Mouse (Mus musculus) embryonic facial prominence, embryonic 13.5 days (tissue): ENCODE measurements around the gene Gfpt1. TPM values are rescaled to one million over a fixed set of nuclear protein-coding genes. Genes with fewer than 3 reads are reported as not detected.
"Not testable (repeated sequence)": the region's sequence is repeated elsewhere in the genome, so short reads cannot be mapped to it uniquely, and the experiment has no call there.

Experiments
- ATAC-seq: fragments of 200-750 bp; cut with Nextera tagmentation; 2 replicates; pipeline ENCODE4 v1.8.0; 2017; ENCODE audit warnings: low read depth; ENCODE audit not compliant: insufficient number of reproducible peaks, insufficient read depth, low FRiP score, low TSS enrichment
- H3K27ac ChIP-seq: fragments of 300-500 bp; sonication (generic); 2 replicates; pipeline ENCODE4 v1.5.1; 2015; ENCODE audit warnings: moderate library complexity, mild to moderate bottlenecking, inconsistent platforms
- H3K27me3 ChIP-seq: fragments of 300-500 bp; sonication (generic); 2 replicates; pipeline ENCODE4 v1.6.1; 2015; ENCODE audit warnings: mild to moderate bottlenecking, inconsistent platforms
- H3K36me3 ChIP-seq: fragments of 300-500 bp; sonication (generic); 2 replicates; pipeline ENCODE4 v1.6.1; 2015; ENCODE audit warnings: mild to moderate bottlenecking, inconsistent platforms
- H3K4me1 ChIP-seq: fragments of 300-500 bp; sonication (generic); 2 replicates; pipeline ENCODE4 v1.6.1; 2015; ENCODE audit warnings: inconsistent platforms
- H3K4me2 ChIP-seq: fragments of 300-500 bp; sonication (generic); 2 replicates; pipeline ENCODE4 v1.6.1; 2015; ENCODE audit warnings: moderate library complexity, mild to moderate bottlenecking, inconsistent platforms
- H3K4me3 ChIP-seq: fragments of 300-500 bp; sonication (generic); 2 replicates; pipeline ENCODE4 v1.5.1; 2015; ENCODE audit warnings: mild to moderate bottlenecking, inconsistent platforms
- H3K9ac ChIP-seq: fragments of 300-500 bp; sonication (generic); 2 replicates; pipeline ENCODE4 v1.6.1; 2015; ENCODE audit warnings: mild to moderate bottlenecking, inconsistent platforms
- H3K9me3 ChIP-seq: fragments of 300-500 bp; sonication (generic); 2 replicates; pipeline ENCODE4 v1.6.1; 2016; ENCODE audit warnings: inconsistent platforms
- WGBS: fragments of 180-500 bp; shearing (Covaris S2); methylation state at CpG from one replicate; pipeline ENCODE4 v1.1.7; 2015; ENCODE audit warnings: mixed read lengths; 5-methylcytosine and 5-hydroxymethylcytosine counted together
- polyA plus RNA-seq: library from polyadenylated mRNA; unstranded; fragments of >200 nt; fragmentation: Nextera tagmentation; extraction: Ambion mirVana; gene quantifications from 2 replicates; pipeline ENCODE4 v1.2.1, GENCODE M21; 2015

Gfpt1 gene
- polyA plus RNA-seq, 1 experiment from 2014 or later, result 22.2 TPM

DNA sequence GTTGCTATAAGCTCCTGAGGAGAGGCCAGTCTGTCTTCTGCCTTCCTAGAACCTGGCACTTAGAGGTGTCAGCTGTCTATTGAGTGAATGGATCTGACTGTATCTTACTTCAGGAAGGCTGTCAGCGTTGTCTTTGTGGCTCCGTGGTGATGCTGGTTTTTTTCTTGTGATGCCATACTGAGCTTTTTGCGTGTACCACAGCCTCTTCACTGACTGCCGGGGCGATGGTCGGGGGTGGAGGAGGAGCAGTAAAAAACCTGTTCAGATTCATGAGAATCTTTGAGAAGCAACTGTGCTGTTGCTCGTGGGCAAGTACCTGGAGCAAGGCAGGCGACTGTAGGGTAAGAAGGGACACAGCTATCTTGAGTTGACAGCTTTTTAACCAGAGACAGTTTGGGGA, 23.8 kb upstream of the Gfpt1 start:
- no peaks in the 10 kb centered on the region for H3K9me3 ChIP-seq
- no peak overlapping the region for H3K4me2 ChIP-seq
- H3K36me3 ChIP-seq, result peaks cover 77% of the 10 kb centered on the region

DNA sequence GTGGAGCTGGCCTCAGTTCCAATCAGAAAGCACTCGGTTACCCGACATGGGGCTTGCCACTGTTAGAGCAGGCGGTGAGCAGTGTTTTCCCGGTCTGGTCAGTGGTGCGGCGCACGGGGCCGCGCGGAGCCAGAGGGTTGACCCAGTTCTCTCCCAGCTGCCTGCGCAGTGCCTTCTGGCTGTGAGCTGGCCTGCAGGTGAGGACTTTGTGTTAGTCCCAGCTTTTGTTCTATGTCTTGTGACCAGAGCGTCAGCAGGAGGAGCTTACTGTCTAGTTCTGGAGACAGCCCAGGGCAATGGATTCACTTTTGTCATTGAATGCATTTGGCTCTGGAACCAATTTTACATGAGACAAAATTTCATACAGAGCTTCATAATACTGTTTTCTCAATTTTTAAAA, 20.9 kb upstream of the Gfpt1 start:
- H3K4me3 ChIP-seq, result no peak overlapping the region
- no peak overlapping the region for H3K27ac ChIP-seq
- no peak overlapping the region for H3K9ac ChIP-seq
- ATAC-seq, result no peak
- no peaks in the 10 kb centered on the region for H3K9me3 ChIP-seq
- H3K4me2 ChIP-seq, result no peak overlapping the region
- no peaks in the 10 kb centered on the region for H3K4me1 ChIP-seq
- H3K27me3 ChIP-seq, result no peaks in the 10 kb centered on the region
- WGBS, result 97% methylated on average over 12 of the region's 12 CpGs
- peaks cover 87% of the 10 kb centered on the region for H3K36me3 ChIP-seq

More for the DNA sequence above, 23.8 kb upstream of the Gfpt1 start:
- Histone ChIP-seq H3K27me3 (no peaks in the 10 kb centered on the region), H3K4me3 (no peak overlapping the region), H3K4me1 (no peaks in the 10 kb centered on the region), H3K27ac (no peak overlapping the region), H3K9ac (no peak overlapping the region)
- no peak for ATAC-seq
- 91% methylated on average over 8 of the region's 8 CpGs for WGBS

DNA sequence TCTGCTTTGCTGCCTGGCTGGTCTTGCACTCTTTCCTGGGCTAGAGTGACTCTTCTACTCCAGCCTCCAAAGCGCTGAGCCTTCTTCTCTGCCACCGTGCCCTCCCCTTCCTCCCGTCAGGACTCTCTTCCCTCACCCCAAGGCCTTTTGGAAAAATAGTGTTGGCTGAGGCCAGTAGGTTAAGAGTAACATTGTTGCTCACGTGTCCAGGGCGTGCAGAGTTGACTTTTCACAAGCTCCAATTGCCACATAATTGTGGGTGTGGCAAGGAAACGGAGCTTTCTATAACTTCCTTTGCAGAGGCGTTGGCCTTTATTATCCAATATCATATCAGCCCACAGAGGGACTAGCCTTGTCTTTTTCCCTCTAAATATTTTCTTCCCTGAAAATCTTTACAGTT, 15.7 kb upstream of the Gfpt1 start:
- H3K9me3 ChIP-seq, result no peaks in the 10 kb centered on the region
- no peak overlapping the region for H3K4me3 ChIP-seq
- no peak overlapping the region for H3K4me2 ChIP-seq
- no peak for ATAC-seq
- WGBS, result 81% methylated on average over 7 of the region's 7 CpGs
- no peak overlapping the region for H3K9ac ChIP-seq
- peaks cover 76% of the 10 kb centered on the region for H3K36me3 ChIP-seq
- no peak overlapping the region for H3K27ac ChIP-seq
- H3K4me1 ChIP-seq, result no peaks in the 10 kb centered on the region
- H3K27me3 ChIP-seq, result no peaks in the 10 kb centered on the region

DNA sequence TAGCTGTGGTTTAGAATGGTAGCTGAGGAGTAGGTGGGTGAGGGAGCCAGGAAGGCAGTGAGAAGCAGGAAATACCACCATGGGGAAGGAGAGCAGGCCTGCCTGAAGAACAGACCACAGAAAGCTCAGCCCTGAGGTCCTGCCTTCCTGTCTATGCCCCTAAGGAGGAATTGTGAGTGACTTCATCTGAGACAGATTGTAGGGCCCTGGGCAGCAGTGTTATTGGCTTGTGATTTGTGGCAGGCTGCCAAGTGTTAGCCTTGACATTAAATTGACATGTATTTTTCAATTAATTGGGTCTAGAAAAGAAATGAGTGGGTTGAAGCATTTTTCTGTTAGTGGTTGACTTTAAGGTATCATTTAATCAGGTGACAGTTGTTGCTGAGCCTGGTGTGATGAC, 13.8 kb upstream of the Gfpt1 start:
- Histone ChIP-seq H3K27ac (no peak overlapping the region), H3K4me3 (no peak overlapping the region), H3K9me3 (no peaks in the 10 kb centered on the region), H3K4me1 (no peaks in the 10 kb centered on the region), H3K9ac (no peak overlapping the region), H3K36me3 (peaks cover 66% of the 10 kb centered on the region), H3K27me3 (no peaks in the 10 kb centered on the region), H3K4me2 (no peak overlapping the region)
- ATAC-seq, result no peak

DNA sequence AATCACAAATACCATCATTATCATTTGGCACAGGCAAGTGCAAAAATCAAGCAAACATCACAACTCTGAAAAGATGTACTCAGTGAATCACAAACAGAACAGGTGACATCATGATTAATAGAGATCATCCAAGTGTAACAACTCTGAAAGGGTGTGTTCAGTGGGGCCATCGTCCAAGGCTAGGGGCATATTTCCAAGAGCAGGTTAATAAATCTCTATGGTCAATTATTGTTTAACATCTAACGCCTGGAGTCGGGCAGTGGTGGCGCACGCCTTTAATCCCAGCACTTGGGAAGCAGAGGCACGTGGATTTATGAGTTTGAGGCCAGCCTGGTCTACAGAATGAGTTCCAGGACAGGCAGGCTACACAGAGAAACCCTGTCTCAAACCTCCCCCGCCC, 11.3 kb upstream of the Gfpt1 start:
- peaks cover 42% of the 10 kb centered on the region for H3K36me3 ChIP-seq
- H3K9ac ChIP-seq, H3K27ac ChIP-seq, ATAC-seq, H3K9me3 ChIP-seq, H3K4me3 ChIP-seq, H3K4me2 ChIP-seq, H3K4me1 ChIP-seq, H3K27me3 ChIP-seq: not testable (repeated sequence)
- WGBS, result 87% methylated on average over 7 of the region's 7 CpGs

DNA sequence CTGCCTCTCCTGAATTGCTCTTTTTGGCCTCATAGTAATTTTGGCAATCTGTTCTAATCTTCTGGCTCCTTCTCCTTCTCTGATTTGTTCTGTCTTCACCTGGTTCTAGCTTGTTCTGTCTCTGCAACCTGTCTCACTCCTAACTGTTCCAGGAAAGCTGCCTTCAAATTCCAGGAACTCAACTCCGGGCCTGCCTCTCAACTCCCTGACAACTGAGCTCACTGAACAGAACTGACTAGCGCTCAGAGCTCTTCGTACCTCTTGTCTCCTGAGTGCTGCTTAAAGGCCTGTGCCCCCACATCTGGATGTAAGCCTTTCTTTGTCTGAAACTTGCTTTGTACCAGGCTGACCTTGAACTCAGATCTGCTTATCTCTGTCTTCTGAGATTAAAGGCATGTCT, 10.2 kb upstream of the Gfpt1 start:
- WGBS, result 79% methylated on average over 3 of the region's 3 CpGs
- no peak overlapping the region for H3K9ac ChIP-seq
- no peak overlapping the region for H3K27ac ChIP-seq
- no peak for ATAC-seq
- no peaks in the 10 kb centered on the region for H3K27me3 ChIP-seq
- peaks cover 40% of the 10 kb centered on the region for H3K36me3 ChIP-seq
- H3K4me1 ChIP-seq, result no peaks in the 10 kb centered on the region
- H3K4me2 ChIP-seq, result no peak overlapping the region
- H3K9me3 ChIP-seq, result no peaks in the 10 kb centered on the region
- no peak overlapping the region for H3K4me3 ChIP-seq

DNA sequence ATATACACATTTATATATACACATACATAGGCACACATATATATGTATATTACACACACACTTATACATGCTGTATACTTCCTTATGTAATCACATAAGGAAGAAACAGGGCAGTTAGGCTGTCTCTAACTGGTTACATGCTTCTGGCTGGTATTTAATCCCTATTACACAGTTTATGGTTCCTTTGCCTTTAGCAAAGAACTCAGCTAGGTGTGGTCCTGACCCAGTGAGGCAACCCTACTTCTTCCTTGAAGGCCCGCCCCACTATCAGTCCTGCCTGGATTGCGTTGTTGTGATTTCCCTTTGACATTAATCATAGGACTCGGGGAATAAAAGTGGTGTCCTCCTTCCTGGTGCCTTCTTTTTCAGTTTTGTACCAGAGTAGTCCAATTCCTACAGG, 8.3 kb upstream of the Gfpt1 start:
- Histone ChIP-seq H3K27ac (no peak overlapping the region), H3K27me3 (no peaks in the 10 kb centered on the region), H3K36me3 (peaks cover 26% of the 10 kb centered on the region), H3K4me1 (no peaks in the 10 kb centered on the region), H3K9ac (no peak overlapping the region), H3K4me3 (no peak overlapping the region), H3K4me2 (no peak overlapping the region), H3K9me3 (no peaks in the 10 kb centered on the region)
- 90% methylated on average over 3 of the region's 3 CpGs for WGBS
- no peak for ATAC-seq

DNA sequence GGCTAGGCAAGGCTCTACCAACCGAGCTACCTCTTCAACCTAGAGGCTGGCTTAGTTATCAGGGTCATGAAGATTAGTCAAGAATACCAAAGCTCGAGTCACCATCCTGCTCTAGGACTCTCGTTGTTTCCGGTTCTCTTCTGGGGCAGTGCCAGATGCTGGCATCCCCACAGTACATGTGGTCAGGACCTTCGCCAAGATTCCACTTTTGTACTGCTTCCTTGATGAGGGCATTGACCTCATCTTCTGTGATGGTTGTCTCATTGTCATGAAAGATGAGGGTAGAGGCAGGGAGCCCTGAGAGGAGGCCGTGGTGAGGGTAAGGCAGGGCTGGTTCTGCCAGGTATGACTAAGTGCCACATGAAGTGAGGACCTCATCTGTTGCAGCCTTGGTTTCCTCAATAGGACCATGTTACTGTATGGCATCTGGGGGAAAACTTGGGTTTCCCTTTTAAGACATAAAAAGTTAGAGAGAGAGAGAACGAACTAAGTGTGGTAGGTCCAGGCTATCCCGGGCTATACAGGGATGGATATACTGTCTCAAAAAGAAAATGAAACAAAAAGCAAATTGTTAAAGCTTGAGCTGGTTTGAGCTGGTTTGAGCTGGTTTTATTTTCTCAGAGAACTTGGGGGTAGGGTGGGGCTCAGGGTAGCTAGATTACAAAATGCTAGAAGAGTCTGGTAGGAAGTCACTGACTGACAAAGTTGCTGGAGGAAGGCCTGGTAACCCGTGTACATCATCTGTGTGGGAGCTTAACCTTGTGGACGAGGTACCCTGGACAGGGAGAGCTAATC, 4.6 kb upstream of the Gfpt1 start:
- Histone ChIP-seq H3K9me3 (no peaks in the 10 kb centered on the region), H3K27ac (no peak overlapping the region), H3K36me3 (0 out of 2 replicates have a peak, but pooled peaks cover 7% of the 10 kb centered on the region), H3K4me2 (no peak overlapping the region), H3K27me3 (no peaks in the 10 kb centered on the region), H3K9ac (no peak overlapping the region), H3K4me3 (no peak overlapping the region), H3K4me1 (0 out of 2 replicates have a peak, but pooled peaks cover 12% of the 10 kb centered on the region)
- ATAC-seq, result no peak
- WGBS, result 86% methylated on average over 10 of the region's 10 CpGs

DNA sequence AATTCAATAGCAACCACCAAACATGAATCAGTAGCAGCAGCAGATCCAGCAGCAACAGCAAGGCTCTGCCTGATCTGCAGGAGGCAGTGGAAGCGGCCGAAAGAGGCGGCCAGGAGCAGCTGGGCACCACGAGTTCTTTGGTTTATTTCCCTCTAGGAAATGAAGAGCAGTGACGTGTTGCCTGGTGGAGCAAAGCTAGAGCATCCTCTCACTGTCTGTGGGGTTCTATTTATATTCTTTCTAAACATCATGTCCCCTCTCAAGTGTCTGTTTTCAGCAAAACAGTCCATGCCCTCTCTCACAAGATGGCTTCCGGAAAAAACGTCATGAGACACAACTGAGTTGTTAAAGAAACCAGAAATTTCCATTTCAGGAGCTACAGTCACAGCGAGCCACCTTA, 3.5 kb upstream of the Gfpt1 start:
- ATAC-seq, result no peak
- 0 out of 2 replicates have a peak, but pooled peaks cover 7% of the 10 kb centered on the region for H3K36me3 ChIP-seq
- WGBS, result 88% methylated on average over 8 of the region's 8 CpGs
- H3K4me2 ChIP-seq, result no peak overlapping the region
- H3K27ac ChIP-seq, result no peak overlapping the region
- peaks cover 22% of the 10 kb centered on the region for H3K4me1 ChIP-seq
- no peaks in the 10 kb centered on the region for H3K27me3 ChIP-seq
- no peaks in the 10 kb centered on the region for H3K9me3 ChIP-seq
- H3K4me3 ChIP-seq, result no peak overlapping the region
- H3K9ac ChIP-seq, result no peak overlapping the region

DNA sequence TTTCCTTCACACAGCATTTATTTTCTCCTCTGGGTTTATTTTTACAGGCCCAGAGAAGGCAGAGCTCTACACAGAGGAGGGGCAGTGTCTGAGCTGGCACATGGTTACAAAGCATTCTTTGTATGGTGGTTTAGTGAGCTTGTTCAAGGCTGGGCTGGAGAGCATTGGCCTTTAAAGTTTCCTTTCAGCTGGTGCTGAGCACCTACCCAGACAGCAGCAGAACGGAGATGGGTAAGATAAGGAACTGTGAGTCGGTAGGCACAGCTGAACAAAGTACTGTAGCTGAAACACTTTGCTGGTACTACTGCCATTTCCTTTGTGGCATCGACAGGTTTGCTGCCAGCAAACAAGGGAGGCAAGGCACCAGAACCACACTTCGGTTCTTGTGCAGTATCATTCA, 1.7 kb upstream of the Gfpt1 start:
- WGBS, result 68% methylated on average over 4 of the region's 4 CpGs
- Histone ChIP-seq H3K4me2 (no peak overlapping the region), H3K27me3 (no peaks in the 10 kb centered on the region), H3K27ac (peak overlapping the region; percentile 100), H3K9me3 (no peaks in the 10 kb centered on the region), H3K4me1 (peaks cover 29% of the 10 kb centered on the region), H3K9ac (no peak overlapping the region), H3K4me3 (no peak overlapping the region), H3K36me3 (0 out of 2 replicates have a peak, but pooled peaks cover 7% of the 10 kb centered on the region)
- ATAC-seq, result no peak

DNA sequence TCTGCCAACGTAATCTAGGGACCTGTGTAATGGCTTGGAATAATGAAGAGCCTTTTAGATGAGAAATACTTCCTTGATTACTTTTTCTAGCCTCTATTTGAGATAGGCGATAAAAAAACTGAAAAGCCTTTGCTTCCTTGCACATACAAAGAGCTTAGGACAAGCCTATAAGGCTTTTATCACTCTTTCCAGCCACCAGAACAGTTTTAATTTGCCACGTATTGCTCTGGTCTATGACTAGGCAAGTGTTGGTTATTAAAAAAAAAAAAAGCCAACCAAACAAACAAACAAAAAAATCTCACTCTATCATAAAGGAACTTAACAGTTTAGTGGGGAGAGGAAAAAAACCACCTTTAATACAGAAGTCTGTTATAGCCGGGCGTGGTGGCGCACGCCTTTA, 1.2 kb upstream of the Gfpt1 start:
- H3K27ac ChIP-seq, result peak overlapping the region; percentile 100
- H3K9ac ChIP-seq, result no peak overlapping the region; the same call in 1 of the 2 replicates
- 89% methylated on average over 7 of the region's 7 CpGs for WGBS
- no peaks in the 10 kb centered on the region for H3K9me3 ChIP-seq
- peak overlapping the region; percentile 79 for H3K4me2 ChIP-seq
- peaks cover 33% of the 10 kb centered on the region for H3K4me1 ChIP-seq
- H3K36me3 ChIP-seq, result 0 out of 2 replicates have a peak, but pooled peaks cover 7% of the 10 kb centered on the region
- no peaks in the 10 kb centered on the region for H3K27me3 ChIP-seq
- no peak for ATAC-seq
- no peak overlapping the region for H3K4me3 ChIP-seq

DNA sequence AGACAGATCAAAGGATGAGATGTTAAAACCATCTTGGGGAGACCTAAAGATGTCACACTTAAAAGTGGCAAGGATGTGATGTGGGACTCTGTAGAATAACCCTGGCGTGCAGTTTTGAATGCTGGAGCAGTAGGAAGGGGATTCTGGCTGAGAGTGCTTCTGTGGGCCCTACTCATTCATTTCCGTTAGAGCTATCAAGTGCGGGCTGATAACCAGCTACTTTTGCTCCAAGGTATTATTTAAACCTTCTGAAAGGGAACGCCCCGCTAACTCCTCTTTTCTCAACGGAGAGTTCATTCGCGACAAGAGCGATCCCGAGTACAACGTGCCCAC, 676 bp upstream of the Gfpt1 start:
- 1% methylated on average over 11 of the region's 11 CpGs for whole genome bisulfite sequencing
- Histone ChIP-seq H3K4me3 (peak overlapping the region; percentile 97), H3K27me3 (no peaks in the 10 kb centered on the region), H3K9ac (peak overlapping the region; percentile 96), H3K4me2 (peak overlapping the region; percentile 79), H3K4me1 (peaks cover 33% of the 10 kb centered on the region), H3K27ac (peak overlapping the region; percentile 100), H3K9me3 (no peaks in the 10 kb centered on the region), H3K36me3 (0 out of 2 replicates have a peak, but pooled peaks cover 1% of the 10 kb centered on the region)
- ATAC-seq, result no peak
